Mouse (Mus musculus): ENCODE data around the gene Ensa.
A peak's percentile ranks its signal among the peaks of the same experiment; 100 is the strongest.
"Not testable (repeated sequence)": the region's sequence is repeated elsewhere in the genome, so short reads cannot be mapped to it uniquely, and the experiment has no call there.

The Ensa gene

GRCm38 (mm10) chr3:95645313-95646235 lies 20.8 kb downstream of the Ensa start:
- peak; percentile 58 for DNase-seq

- no peak for DNase-seq
These were observed 23.2 kb downstream of the Ensa start for GRCm38 (mm10) chr3:95648016-95648415.

GRCm38 (mm10) chr3:95650276-95651032 lies 25.7 kb downstream of the Ensa start:
- peak; percentile 77 for DNase-seq

GRCm38 (mm10) chr3:95651033-95651373 lies 26.2 kb downstream of the Ensa start:
- DNase-seq, result no peak

- DNase-seq, result no peak
These were observed 26.8 kb downstream of the Ensa start for GRCm38 (mm10) chr3:95651391-95652203.

- DNase-seq, result no peak
These were observed 27.5 kb downstream of the Ensa start for GRCm38 (mm10) chr3:95652204-95652811.

- no peak for DNase-seq
These were observed 28.1 kb downstream of the Ensa start for GRCm38 (mm10) chr3:95652871-95653270.

- DNase-seq, result peak; percentile 72
These were observed 28.8 kb downstream of the Ensa start for GRCm38 (mm10) chr3:95653473-95654034.

GRCm38 (mm10) chr3:95654371-95654770 lies 29.6 kb downstream of the Ensa start:
- DNase-seq, result not testable (repeated sequence)

GRCm38 (mm10) chr3:95655437-95655836 lies 30.6 kb downstream of the Ensa start:
- no peak for DNase-seq

GRCm38 (mm10) chr3:95657108-95657507 lies 32.3 kb downstream of the Ensa start:
- DNase-seq, result no peak

- no peak for DNase-seq
These were observed 32.9 kb downstream of the Ensa start for GRCm38 (mm10) chr3:95657711-95658110.

- DNase-seq, result peak; percentile 98
These were observed 33.6 kb downstream of the Ensa start, which contains the start of gene Mcl1 for GRCm38 (mm10) chr3:95658236-95658867. Gene Mcl1, plus strand, starts transcription at chr3:95658788.

GRCm38 (mm10) chr3:95658868-95659712 lies 34.3 kb downstream of the Ensa start:
- peak; percentile 93 for DNase-seq

GRCm38 (mm10) chr3:95659948-95660347 lies 35.2 kb downstream of the Ensa start:
- DNase-seq, result no peak

GRCm38 (mm10) chr3:95660788-95661478 lies 36.1 kb downstream of the Ensa start:
- no peak for DNase-seq

- no peak for DNase-seq
These were observed 37.3 kb downstream of the Ensa start for GRCm38 (mm10) chr3:95661945-95662715.

- no peak for DNase-seq
These were observed 38.1 kb downstream of the Ensa start for GRCm38 (mm10) chr3:95662724-95663449.

GRCm38 (mm10) chr3:95663486-95663885 lies 38.7 kb downstream of the Ensa start:
- no peak for DNase-seq

Data from lung, postnatal 10 days (tissue).